Comparison of ENCODE assay signal across 15 mouse cellular contexts in genomic region chr5:64833410-64833809, GRCm38 (mm10).
"Had no signal": no experiment of that assay in that cellular context is flagged by ENCODE, and none has a peak within 500 bp of the region (broad histone marks: within the 10 kb centered on the region; RNA-seq: fewer than 3 reads in every experiment).

No protein-coding gene starts in this region.

- H3K27me3 ChIP-seq: kidney, embryonic 15.5 days; midbrain, embryonic 13.5 days; neural tube, embryonic 12.5 days; stomach, embryonic 15.5 days had no signal

- H3K4me1 ChIP-seq: limb, embryonic 10.5 days; midbrain, embryonic 13.5 days; neural tube, embryonic 12.5 days; stomach, embryonic 15.5 days had no signal

- H3K4me2 ChIP-seq: kidney, embryonic 15.5 days; liver, embryonic 11.5 days; midbrain, embryonic 13.5 days; neural tube, embryonic 12.5 days; stomach, embryonic 15.5 days had no signal

- DNase-seq: kidney, adult 2 months; kidney, postnatal 14 days; lung, adult 2 months; lung, postnatal 36 days; retina, postnatal 1 day; right cerebral cortex, postnatal 4 days; spleen, adult 18-20 months; thymus, postnatal 4 days had no signal

- H3K4me3 ChIP-seq: kidney, embryonic 15.5 days; limb, embryonic 10.5 days; midbrain, embryonic 13.5 days; neural tube, embryonic 12.5 days; stomach, embryonic 15.5 days had no signal

- H3K9ac ChIP-seq: kidney, embryonic 15.5 days; midbrain, embryonic 13.5 days; neural tube, embryonic 12.5 days; stomach, embryonic 15.5 days had no signal

- ATAC-seq: lung, postnatal 0 days; midbrain, embryonic 13.5 days had no signal

- H3K27ac ChIP-seq: kidney, embryonic 15.5 days; limb, embryonic 10.5 days; midbrain, embryonic 13.5 days; neural tube, embryonic 12.5 days; stomach, embryonic 15.5 days had no signal

- H3K9me3 ChIP-seq: limb, embryonic 10.5 days; midbrain, embryonic 13.5 days; neural tube, embryonic 12.5 days; stomach, embryonic 15.5 days had no signal
